12 mouse cellular contexts compared by ENCODE assay signal in genomic region chr11:88241468-88242301, GRCm38 (mm10). TPM values are rescaled to one million over a fixed set of nuclear protein-coding genes. Genes with fewer than 3 reads are reported as not detected.
DNase-seq lines count a peak whose midpoint lies in the region; ATAC-seq lines count a peak whose summit lies in the region.
"Had no signal": no experiment of that assay in that cellular context is flagged by ENCODE, and none has a peak within 500 bp of the region (broad histone marks: within the 10 kb centered on the region; RNA-seq: fewer than 3 reads in every experiment).

No protein-coding gene starts in this region.

- no peak overlapping the region for H3K4me3 ChIP-seq in hindbrain, embryonic 13.5 days
- no peak overlapping the region for H3K4me3 ChIP-seq in limb, embryonic 12.5 days (replicated peaks)
- H3K4me3 ChIP-seq: megakaryocyte, embryonic 14.5 days had no signal

- no peak for ATAC-seq in hindbrain, embryonic 13.5 days (ENCODE audit: low FRiP score)
- 0 out of 2 replicates have a peak, but pooled peaks have one; percentile 44 for ATAC-seq in limb, embryonic 12.5 days (ENCODE audit: insufficient number of reproducible peaks, insufficient read depth, low FRiP score, low TSS enrichment, low read depth)
- no peak for ATAC-seq in granulocyte monocyte progenitor cell, adult 5-6 weeks (replicated peaks; ENCODE audit: poor library complexity, severe bottlenecking)

- H3K36me3 ChIP-seq in hindbrain, embryonic 13.5 days: no peaks in the 10 kb centered on the region
- H3K36me3 ChIP-seq in limb, embryonic 12.5 days: no peaks in the 10 kb centered on the region

- H3K4me2 ChIP-seq in hindbrain, embryonic 13.5 days: no peak overlapping the region
- no peak overlapping the region for H3K4me2 ChIP-seq in limb, embryonic 12.5 days

- H3K27ac ChIP-seq in hindbrain, embryonic 13.5 days: peak overlapping the region; percentile 78
- H3K27ac ChIP-seq in limb, embryonic 12.5 days: peak overlapping the region; percentile 73

- no peaks in the 10 kb centered on the region for H3K9me3 ChIP-seq in hindbrain, embryonic 13.5 days
- no peaks in the 10 kb centered on the region for H3K9me3 ChIP-seq in limb, embryonic 12.5 days

- WGBS in hindbrain, embryonic 13.5 days: 35% methylated on average over 12 of the region's 12 CpGs
- 40% methylated on average over 12 of the region's 12 CpGs for WGBS in limb, embryonic 12.5 days

- intact Hi-C loops in heart, postnatal 10 days (cut with DNase I): no loop called here

- peak; percentile 41 to 61 for DNase-seq in heart, adult 9 months (ENCODE audit: low spot score in 2 of 2)
- no peak for DNase-seq in heart, postnatal 10 days
- peak; percentile 37 for DNase-seq in retina, embryonic 14.5 days (ENCODE audit: low spot score)
- DNase-seq in c-Kit-positive CD71-positive TER-119-positive erythroid progenitor cells, embryonic 14.5 days (ENCODE audit: low spot score): no peak
- no peak for DNase-seq in urinary bladder, adult 18-20 months (ENCODE audit: low spot score in 2 of 2)

- no peaks in the 10 kb centered on the region for H3K27me3 ChIP-seq in hindbrain, embryonic 13.5 days
- no peaks in the 10 kb centered on the region for H3K27me3 ChIP-seq in limb, embryonic 12.5 days
- H3K27me3 ChIP-seq: CH12.LX; megakaryocyte, embryonic 14.5 days had no signal

- H3K9ac ChIP-seq in hindbrain, embryonic 13.5 days: no peak overlapping the region
- no peak overlapping the region for H3K9ac ChIP-seq in limb, embryonic 12.5 days (replicated peaks)

- H3K4me1 ChIP-seq in hindbrain, embryonic 13.5 days (replicated peaks): peaks cover 40% of the 10 kb centered on the region
- H3K4me1 ChIP-seq in limb, embryonic 12.5 days (replicated peaks): peaks cover 19% of the 10 kb centered on the region

RNA-seq across cellular contexts. Expression of gene Mrps23, which starts 37.5 kb away (rescaled TPM):
- total RNA-seq in heart, postnatal 10 days (2021): 100 to 1,000 TPM; 250 to 256 TPM
- 71.1 TPM in 2 replicates for polyA plus RNA-seq in hindbrain, embryonic 13.5 days (2015; fragmentation: Nextera tagmentation; extraction: Ambion mirVana)
- 53.2 and 59.5 TPM in 2 replicates for polyA plus RNA-seq in limb, embryonic 12.5 days (2016; fragmentation: Nextera tagmentation; extraction: Ambion mirVana)
- total RNA-seq in granulocyte monocyte progenitor cell, adult 5-6 weeks (2014; fragmentation: Nextera tagmentation): 69.0 and 88.8 TPM in 2 replicates
- total RNA-seq in granulocyte monocyte progenitor cell, adult 5-6 weeks (2017): 54.9 and 57.7 TPM in 2 replicates

RNA-seq across cellular contexts. Expression of gene Ccdc182, which starts 52.2 kb away (rescaled TPM):
- total RNA-seq in heart, postnatal 10 days (2021): not detected
- polyA plus RNA-seq in hindbrain, embryonic 13.5 days (2015; fragmentation: Nextera tagmentation; extraction: Ambion mirVana): 1.3 and 1.7 TPM in 2 replicates
- polyA plus RNA-seq in limb, embryonic 12.5 days (2016; fragmentation: Nextera tagmentation; extraction: Ambion mirVana): 0.29 and 0.40 TPM in 2 replicates
- total RNA-seq in granulocyte monocyte progenitor cell, adult 5-6 weeks (2014; fragmentation: Nextera tagmentation): not detected in 2 replicates
- not detected in 2 replicates for total RNA-seq in granulocyte monocyte progenitor cell, adult 5-6 weeks (2017)
- total RNA-seq: CH12.LX had no signal
- polyA plus RNA-seq: heart, embryonic 14.5 days; stomach, embryonic 14.5 days had no signal

Comparison
In these comparisons a context has a peak if more than half of its experiments do, and no peak if none do; other contexts are left out.
1. DNase-seq: peak in heart, adult 9 months (2 of 2) and retina, embryonic 14.5 days (single experiment); none in heart, postnatal 10 days (0 of 2), c-Kit-positive CD71-positive TER-119-positive erythroid progenitor cells, embryonic 14.5 days (single experiment) and urinary bladder, adult 18-20 months (0 of 2).